Mouse (Mus musculus) intestine, embryonic 16.5 days (tissue): ENCODE measurements around the gene Olfr67. TPM values are rescaled to one million over a fixed set of nuclear protein-coding genes. Genes with fewer than 3 reads are reported as not detected.
"Not testable (repeated sequence)": the region's sequence is repeated elsewhere in the genome, so short reads cannot be mapped to it uniquely, and the experiment has no call there.

Experiments used
- ATAC-seq: fragments of 200-750 bp; cut with Nextera tagmentation; 2 replicates; pipeline ENCODE4 v1.8.0; 2017; ENCODE audit warnings: moderate TSS enrichment, moderate library complexity
- H3K27ac ChIP-seq: fragments of 300-500 bp; sonication (generic); 2 replicates; pipeline ENCODE4 v1.5.1; 2014; ENCODE audit warnings: mild to moderate bottlenecking, low read length
- H3K27me3 ChIP-seq: fragments of 300-500 bp; sonication (generic); replicated peaks from 2 replicates; pipeline ENCODE4 v1.6.1; 2014; ENCODE audit warnings: low read length, control low read depth, mixed read lengths; ENCODE audit not compliant: control insufficient read depth, insufficient read depth
- H3K36me3 ChIP-seq: fragments of 300-500 bp; sonication (generic); 2 replicates; pipeline ENCODE4 v1.6.1; 2014; ENCODE audit warnings: low read length, control low read depth; ENCODE audit not compliant: control insufficient read depth, insufficient read depth
- H3K4me1 ChIP-seq: fragments of 300-500 bp; sonication (generic); 2 replicates; pipeline ENCODE4 v1.6.1; 2014; ENCODE audit warnings: low read length, control low read depth, mixed read lengths; ENCODE audit not compliant: control insufficient read depth, insufficient read depth
- H3K4me2 ChIP-seq: fragments of 300-500 bp; sonication (generic); 2 replicates; pipeline ENCODE4 v1.6.1; 2014; ENCODE audit warnings: low read depth, low read length, control low read depth
- H3K4me3 ChIP-seq: fragments of 300-500 bp; sonication (generic); 2 replicates; pipeline ENCODE4 v1.5.1; 2014; ENCODE audit warnings: mild to moderate bottlenecking, low read length
- H3K9ac ChIP-seq: fragments of 300-500 bp; sonication (generic); 2 replicates; pipeline ENCODE4 v1.6.1; 2014; ENCODE audit warnings: low read depth, low read length
- H3K9me3 ChIP-seq: fragments of 300-500 bp; sonication (generic); 2 replicates; pipeline ENCODE4 v1.6.1; 2016; ENCODE audit warnings: low read length, control low read depth; ENCODE audit not compliant: control insufficient read depth
- WGBS: fragments of 180-500 bp; shearing (Covaris S2); extraction: QIAGEN DNeasy Blood & Tissue Kit; methylation state at CpG from one replicate; pipeline ENCODE4 v1.1.7; 2014; 5-methylcytosine and 5-hydroxymethylcytosine counted together
- polyA plus RNA-seq: library from polyadenylated mRNA; unstranded; fragments of >200 nt; fragmentation: Nextera tagmentation; extraction: Ambion mirVana; gene quantifications from 2 replicates; pipeline ENCODE4 v1.2.1, GENCODE M21; 2015

Gene Olfr67
- polyA plus RNA-seq, 1 experiment from 2014 or later, result not detected

DNA sequence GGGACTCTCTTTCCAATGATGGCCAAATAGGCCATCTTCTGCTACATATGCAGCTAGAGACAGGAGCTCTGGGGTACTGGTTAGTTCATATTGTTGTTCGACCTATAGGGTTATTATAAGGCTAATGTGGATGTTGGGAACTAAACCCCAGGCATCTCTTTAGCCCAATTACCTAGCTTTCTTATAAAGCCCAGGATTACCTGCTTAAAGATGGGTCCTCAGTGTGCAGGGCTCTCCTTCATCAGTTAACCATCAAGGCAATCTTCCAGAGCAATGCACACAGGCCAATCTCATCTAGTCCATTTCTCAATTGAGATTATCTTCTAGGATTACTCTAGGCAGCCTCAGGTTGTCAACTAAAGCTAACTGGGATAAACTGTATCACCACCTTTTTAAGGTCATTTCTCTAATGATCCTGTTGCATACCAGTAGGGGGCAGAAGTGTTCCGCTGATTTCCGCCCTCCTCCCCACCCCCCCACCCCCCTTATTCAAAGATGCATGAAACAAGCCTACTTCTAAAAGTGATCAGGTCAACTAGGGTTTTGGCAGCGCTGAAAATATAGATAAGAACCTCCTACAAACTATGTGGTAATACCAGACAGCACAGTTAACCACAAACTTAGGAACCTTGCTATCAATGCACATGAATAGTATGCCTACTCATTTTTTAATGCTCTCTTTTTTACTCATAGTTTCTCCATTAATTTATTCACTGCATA is 1.2 kb upstream of the Olfr67 start:
- Histone ChIP-seq H3K4me1 (no peaks in the 10 kb centered on the region), H3K9me3 (no peaks in the 10 kb centered on the region), H3K27me3 (no peaks in the 10 kb centered on the region), H3K27ac (no peak overlapping the region), H3K9ac (no peak overlapping the region), H3K4me2 (no peak overlapping the region), H3K4me3 (no peak overlapping the region), H3K36me3 (no peaks in the 10 kb centered on the region)
- ATAC-seq, result no peak
- WGBS, result 28% methylated on average over 4 of the region's 4 CpGs

- no peak for ATAC-seq
- Histone ChIP-seq H3K9me3 (no peaks in the 10 kb centered on the region), H3K4me2 (no peak within 1 kb of the TSS), H3K36me3 (no peaks in the 10 kb centered on the region), H3K27ac (no peak within 1 kb of the TSS), H3K4me3 (no peak within 1 kb of the TSS), H3K27me3 (no peaks in the 10 kb centered on the region), H3K4me1 (no peaks in the 10 kb centered on the region), H3K9ac (no peak within 1 kb of the TSS)
- 83% methylated on average over 3 of the region's 3 CpGs for WGBS
Observed at GRCm38 (mm10) chr7:103779598-103779997, 12.0 kb downstream of the Olfr67 start, which contains the start of gene Olfr68. Gene Olfr68, minus strand, starts transcription at chr7:103779698.

GRCm38 (mm10) chr7:103777652-103778051 is 14.0 kb downstream of the Olfr67 start:
- H3K4me2 ChIP-seq, H3K27me3 ChIP-seq, H3K4me3 ChIP-seq, H3K9ac ChIP-seq, ATAC-seq, H3K9me3 ChIP-seq, H3K36me3 ChIP-seq, H3K27ac ChIP-seq, H3K4me1 ChIP-seq: not testable (repeated sequence)
- 77% methylated on average over 2 of the region's 4 CpGs for WGBS

DNA sequence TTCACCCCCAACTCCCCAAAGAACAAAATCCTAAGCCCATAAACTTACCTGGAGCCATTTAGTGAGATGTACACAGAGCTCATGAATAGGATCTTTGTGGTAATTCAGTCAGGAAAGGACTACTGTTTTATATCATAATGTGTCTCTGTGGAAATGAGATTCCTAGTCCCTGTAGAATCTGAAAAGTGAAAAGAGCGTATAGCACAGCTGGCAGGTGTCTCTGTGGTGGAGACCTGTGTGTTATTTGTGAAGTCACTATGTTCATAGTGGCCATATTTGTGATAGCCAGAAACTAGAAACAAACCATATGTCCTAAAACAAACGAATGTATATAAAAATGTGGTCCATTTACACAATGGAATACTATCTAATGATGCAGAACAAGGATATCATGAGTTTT is 20.1 kb downstream of the Olfr67 start, which contains the start of gene Olfr69:
TSS of gene Olfr69 (minus strand) at position 101 of the 400 bp plus-strand sequence.
- Histone ChIP-seq H3K27ac (no peak within 1 kb of the TSS), H3K4me3 (no peak within 1 kb of the TSS), H3K4me2 (no peak within 1 kb of the TSS), H3K9me3 (no peaks in the 10 kb centered on the region), H3K36me3 (no peaks in the 10 kb centered on the region), H3K9ac (no peak within 1 kb of the TSS), H3K4me1 (no peaks in the 10 kb centered on the region), H3K27me3 (no peaks in the 10 kb centered on the region)
- ATAC-seq, result no peak
- 82% methylated on average over 2 of the region's 2 CpGs for WGBS

DNA sequence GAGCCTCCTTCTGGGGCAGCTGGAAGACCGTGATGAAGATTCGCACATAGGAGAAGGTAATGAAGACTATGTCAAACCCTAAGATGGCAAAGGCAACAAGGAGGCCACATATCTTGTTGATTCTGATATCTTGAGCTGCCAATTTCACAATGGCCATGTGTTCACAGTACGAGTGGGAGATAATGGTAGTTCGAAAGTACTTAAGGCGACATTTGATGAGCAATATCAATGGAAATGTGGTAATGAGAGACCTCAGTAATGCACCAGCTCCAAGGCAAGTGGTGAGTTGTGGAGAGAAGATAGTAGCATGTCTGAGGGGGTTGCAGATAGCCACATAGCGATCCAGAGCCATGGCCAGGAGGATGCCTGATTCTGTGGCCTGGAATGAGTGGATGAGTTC is 23.9 kb downstream of the Olfr67 start:
- H3K9me3 ChIP-seq, H3K36me3 ChIP-seq, H3K27ac ChIP-seq, ATAC-seq, H3K4me2 ChIP-seq, H3K4me1 ChIP-seq, H3K27me3 ChIP-seq, H3K4me3 ChIP-seq, H3K9ac ChIP-seq: not testable (repeated sequence)
- WGBS, result 93% methylated on average over 6 of the region's 6 CpGs

DNA sequence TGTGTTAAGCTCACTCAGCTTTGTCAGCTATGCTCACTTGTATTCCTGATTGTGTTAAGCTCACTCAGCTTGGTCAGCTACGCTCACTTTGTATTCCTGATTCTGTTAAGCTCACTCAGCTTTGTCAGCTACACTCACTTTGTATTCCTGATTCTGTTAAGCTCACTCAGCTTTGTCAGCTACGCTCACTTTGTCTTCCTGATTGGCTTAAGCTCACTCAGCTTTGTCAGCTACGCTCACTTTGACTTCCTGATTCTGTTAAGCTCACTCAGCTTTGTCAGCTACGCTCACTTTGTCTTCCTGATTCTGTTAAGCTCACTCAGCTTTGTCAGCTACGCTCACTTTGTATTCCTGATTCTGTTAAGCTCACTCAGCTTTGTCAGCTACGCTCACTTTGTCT is 29.4 kb downstream of the Olfr67 start:
- H3K4me2 ChIP-seq, H3K36me3 ChIP-seq, H3K4me3 ChIP-seq, H3K9me3 ChIP-seq, H3K9ac ChIP-seq, H3K27me3 ChIP-seq, H3K27ac ChIP-seq, ATAC-seq, H3K4me1 ChIP-seq: not testable (repeated sequence)
- 90% methylated on average over 6 of the region's 6 CpGs for WGBS

DNA sequence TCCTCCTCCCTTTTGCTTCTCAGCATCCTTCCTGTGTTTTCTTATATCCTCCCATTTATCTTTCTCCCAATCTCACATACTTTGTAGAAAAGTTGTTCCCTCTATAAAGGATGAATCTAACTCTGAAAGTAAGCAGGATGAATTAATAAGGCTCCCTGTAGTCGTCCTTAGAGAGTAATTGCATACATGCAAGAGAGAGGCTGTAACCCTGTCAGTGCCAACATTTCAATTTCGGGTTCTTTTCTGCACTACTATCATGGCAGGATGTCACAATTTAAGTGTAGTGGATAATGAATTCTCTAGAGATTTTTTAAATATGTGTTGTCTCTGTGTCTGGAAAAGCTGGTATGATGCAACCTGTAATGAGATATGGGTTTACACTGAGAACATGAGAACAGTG is 34.4 kb downstream of the Olfr67 start, which contains the start of gene Olfr630:
TSS of gene Olfr630 (minus strand) at position 101 of the 400 bp plus-strand sequence.
- H3K36me3 ChIP-seq, result no peaks in the 10 kb centered on the region
- WGBS, result 44% methylated on average over 2 of the region's 2 CpGs
- no peak within 1 kb of the TSS for H3K9ac ChIP-seq
- no peak within 1 kb of the TSS for H3K4me2 ChIP-seq
- no peak within 1 kb of the TSS for H3K4me3 ChIP-seq
- no peak within 1 kb of the TSS for H3K27ac ChIP-seq
- no peaks in the 10 kb centered on the region for H3K27me3 ChIP-seq
- no peaks in the 10 kb centered on the region for H3K4me1 ChIP-seq
- no peak for ATAC-seq
- H3K9me3 ChIP-seq, result no peaks in the 10 kb centered on the region

GRCm38 (mm10) chr7:103744843-103745242 is 46.8 kb downstream of the Olfr67 start, which contains the start of gene Olfr629:
Gene Olfr629, minus strand, starts transcription at chr7:103744943.
- H3K9ac ChIP-seq, result no peak within 1 kb of the TSS
- WGBS, result 78% methylated on average over 2 of the region's 2 CpGs
- H3K4me3 ChIP-seq, result no peak within 1 kb of the TSS

More at GRCm38 (mm10) chr7:103744843-103745242, 46.8 kb downstream of the Olfr67 start, which contains the start of gene Olfr629:
- no peak for ATAC-seq
- Histone ChIP-seq H3K4me2 (no peak within 1 kb of the TSS), H3K9me3 (no peaks in the 10 kb centered on the region), H3K27ac (no peak within 1 kb of the TSS), H3K36me3 (no peaks in the 10 kb centered on the region), H3K27me3 (no peaks in the 10 kb centered on the region), H3K4me1 (no peaks in the 10 kb centered on the region)
